Mouse (Mus musculus): ENCODE results near the gene Rarb.

- no peak for TF ChIP-seq CTCF (IDR thresholded peaks at IDR 0.05; ENCODE audit: insufficient read depth, low read depth, low read length)
- TF ChIP-seq POLR2A (IDR thresholded peaks at IDR 0.05; ENCODE audit: insufficient read depth, low read depth, low read length) = no peak
Measured at GRCm38 (mm10) chr14:16566920-16567319, 252.0 kb downstream of the Rarb start.
